Mouse (Mus musculus) MEL (cell line): ENCODE measurements around the gene Pou6f1. TPM values are rescaled to one million over a fixed set of nuclear protein-coding genes. Genes with fewer than 3 reads are reported as not detected.

Experiments used
- DNase-seq: peaks from one replicate; pipeline ENCODE4 v3.0.0; 2011; ENCODE audit warnings: low read depth, low spot score
- H3K27ac ChIP-seq: 2 replicates; pipeline ENCODE4 v1.5.1; 2012; ENCODE audit warnings: low read depth, mild to moderate bottlenecking, control low read depth, low read length, moderate library complexity; ENCODE audit not compliant: control insufficient read depth
- H3K27me3 ChIP-seq, 2 experiments: fragments of 150-350 bp in 1 of 2; sonication (generic) in 1 of 2; 2 replicates each; pipeline ENCODE4 v1.6.1; 2012; ENCODE audit warnings: low read length in 2 of 2, mild to moderate bottlenecking in 2 of 2, improper control_type of control experiment in 1 of 2, moderate library complexity in 1 of 2; ENCODE audit not compliant: insufficient read depth in 2 of 2, control insufficient read depth in 1 of 2
- H3K36me3 ChIP-seq, 2 experiments: 2 replicates each; pipeline ENCODE4 v1.6.1; 2012 to 2014; ENCODE audit warnings: low read length in 2 of 2, improper control_type of control experiment in 1 of 2, inconsistent platforms in 1 of 2, mild to moderate bottlenecking in 1 of 2; ENCODE audit not compliant: insufficient read depth in 2 of 2, control insufficient read depth in 1 of 2
- H3K4me1 ChIP-seq, 2 experiments: fragments of 150-350 bp in 1 of 2; sonication (generic) in 1 of 2; 2 replicates each; pipeline ENCODE4 v1.6.1; 2012; ENCODE audit warnings: low read length in 2 of 2, improper control_type of control experiment in 1 of 2, mild to moderate bottlenecking in 1 of 2; ENCODE audit not compliant: insufficient read depth in 2 of 2, control insufficient read depth in 1 of 2
- H3K4me3 ChIP-seq, 2 experiments: fragments of 150-350 bp in 1 of 2; sonication (generic) in 1 of 2; 2 replicates each; pipeline ENCODE4 v1.5.1; 2012; ENCODE audit warnings: low read depth in 2 of 2, low read length in 2 of 2, mild to moderate bottlenecking in 2 of 2, moderate library complexity in 2 of 2, control low read depth in 1 of 2, improper control_type of control experiment in 1 of 2; ENCODE audit not compliant: control insufficient read depth in 1 of 2, insufficient read depth in 1 of 2
- H3K79me2 ChIP-seq: 2 replicates; pipeline ENCODE4 v1.6.1; 2012; ENCODE audit warnings: mild to moderate bottlenecking, low read length, moderate library complexity; ENCODE audit not compliant: control insufficient read depth, poor library complexity, insufficient read depth
- H3K9ac ChIP-seq: 2 replicates; pipeline ENCODE4 v1.6.1; 2012; ENCODE audit warnings: low read depth, mild to moderate bottlenecking, control low read depth, low read length, moderate library complexity; ENCODE audit not compliant: control insufficient read depth, poor library complexity, severe bottlenecking
- H3K9me3 ChIP-seq: fragments of 150-350 bp; sonication (generic); replicated peaks from 2 replicates; pipeline ENCODE4 v1.6.1; 2012; ENCODE audit warnings: mild to moderate bottlenecking, low read length, improper control_type of control experiment, moderate library complexity; ENCODE audit not compliant: insufficient read depth
- BHLHE40 ChIP-seq: IDR thresholded peaks from 2 replicates; pipeline ENCODE4 v1.6.1; 2012; ENCODE audit warnings: low read depth, mild to moderate bottlenecking, inconsistent platforms, low read length, improper control_type of control experiment, borderline replicate concordance
- CHD1 ChIP-seq: IDR thresholded peaks from 2 replicates; pipeline ENCODE4 v1.6.1; 2012; ENCODE audit warnings: low read depth, mild to moderate bottlenecking, inconsistent platforms, low read length, improper control_type of control experiment
- CTCF ChIP-seq, 3 experiments: IDR thresholded peaks in 2 of 3; conservative IDR thresholded peaks in 1 of 3; 2 replicates each; pipeline ENCODE4 v1.5.1; 2011 to 2012; ENCODE audit warnings: low read length in 3 of 3, low read depth in 2 of 3, mild to moderate bottlenecking in 2 of 3, improper control_type of control experiment in 1 of 3, inconsistent platforms in 1 of 3, mixed read lengths in 1 of 3, moderate library complexity in 1 of 3; ENCODE audit not compliant: control insufficient read depth in 1 of 3, insufficient read depth in 1 of 3, poor library complexity in 1 of 3, severe bottlenecking in 1 of 3
- ETS1 ChIP-seq: IDR thresholded peaks from 2 replicates; pipeline ENCODE4 v1.6.1; 2012; ENCODE audit warnings: low read depth, mild to moderate bottlenecking, inconsistent platforms, low read length, improper control_type of control experiment, moderate library complexity
- GABPA ChIP-seq: IDR thresholded peaks from 2 replicates; pipeline ENCODE4 v1.6.1; 2012; ENCODE audit warnings: low read depth, mild to moderate bottlenecking, inconsistent platforms, low read length, improper control_type of control experiment, moderate library complexity
- GATA1 ChIP-seq: IDR thresholded peaks from 2 replicates; pipeline ENCODE4 v1.6.1; 2011; ENCODE audit warnings: low read depth, low read length, improper control_type of control experiment
- JUND ChIP-seq: IDR thresholded peaks from 2 replicates; pipeline ENCODE4 v1.6.1; 2011; ENCODE audit warnings: low read depth, mild to moderate bottlenecking, improper control_type of control experiment, low read length
- MEF2A ChIP-seq: IDR thresholded peaks from 2 replicates; pipeline ENCODE4 v1.6.1; 2014; ENCODE audit warnings: low read depth, mild to moderate bottlenecking, inconsistent platforms, low read length, improper control_type of control experiment; ENCODE audit not compliant: poor library complexity, insufficient replicate concordance, severe bottlenecking; ENCODE audit errors: extremely low read depth
- MYB ChIP-seq: IDR thresholded peaks from 2 replicates; pipeline ENCODE4 v1.6.1; 2011; ENCODE audit warnings: mild to moderate bottlenecking, low read depth, low read length, improper control_type of control experiment
- NRF1 ChIP-seq: IDR thresholded peaks from 2 replicates; pipeline ENCODE4 v1.6.1; 2014; ENCODE audit warnings: low read depth, mild to moderate bottlenecking, inconsistent platforms, low read length, improper control_type of control experiment, moderate library complexity; ENCODE audit not compliant: poor library complexity, insufficient read depth, severe bottlenecking
- POLR2A ChIP-seq, 2 experiments: IDR thresholded peaks; 2 replicates each; pipeline ENCODE4 v1.6.1; 2011 to 2012; ENCODE audit warnings: low read length in 2 of 2, mild to moderate bottlenecking in 2 of 2, control low read depth in 1 of 2, improper control_type of control experiment in 1 of 2, low read depth in 1 of 2, moderate library complexity in 1 of 2; ENCODE audit not compliant: control insufficient read depth in 1 of 2, insufficient read depth in 1 of 2, poor library complexity in 1 of 2
- RCOR1 ChIP-seq: IDR thresholded peaks from 2 replicates; pipeline ENCODE4 v1.6.1; 2012; ENCODE audit warnings: low read depth, mild to moderate bottlenecking, inconsistent platforms, low read length, improper control_type of control experiment
- SMC3 ChIP-seq: IDR thresholded peaks from 2 replicates; pipeline ENCODE4 v1.6.1; 2011; ENCODE audit warnings: low read depth, low read length, improper control_type of control experiment
- TAL1 ChIP-seq: IDR thresholded peaks from 2 replicates; pipeline ENCODE4 v1.6.1; 2012; ENCODE audit warnings: mild to moderate bottlenecking, inconsistent platforms, low read length, moderate library complexity, mixed read lengths
- ZC3H11A ChIP-seq: IDR thresholded peaks from 2 replicates; pipeline ENCODE4 v1.6.1; 2012; ENCODE audit warnings: low read depth, mild to moderate bottlenecking, inconsistent platforms, low read length, improper control_type of control experiment
- ZKSCAN1 ChIP-seq: IDR thresholded peaks from 2 replicates; pipeline ENCODE4 v1.6.1; 2012; ENCODE audit warnings: low read depth, mild to moderate bottlenecking, inconsistent platforms, low read length, improper control_type of control experiment, moderate library complexity
- ZMIZ1 ChIP-seq: IDR thresholded peaks from 2 replicates; pipeline ENCODE4 v1.6.1; 2012; ENCODE audit warnings: low read depth, mild to moderate bottlenecking, inconsistent platforms, low read length, improper control_type of control experiment, moderate library complexity
- polyA plus RNA-seq, 2 experiments: library from polyadenylated mRNA; stranded (reverse) in 1 of 2; unstranded in 1 of 2; fragments of >175 nt in 1 of 2; fragments of >200 nt in 1 of 2; gene quantifications; 2 replicates each; pipeline versions ENCODE4 v1.2.1 to v1.2.4; 2012; ENCODE audit warnings: low replicate concordance in 2 of 2, low read depth in 1 of 2; ENCODE audit not compliant: insufficient read length in 2 of 2, insufficient read depth in 1 of 2, missing spikeins in 1 of 2
- total RNA-seq: library from RNA; depleted of rRNA; stranded (reverse); fragments of 300-350 nt; gene quantifications from 2 replicates; pipeline ENCODE4 v1.2.3, GENCODE M21; 2012

Gene Pou6f1
- total and polyA plus RNA-seq, 3 experiments = 0.46 to 2.5 TPM; not detected in 1

DNA sequence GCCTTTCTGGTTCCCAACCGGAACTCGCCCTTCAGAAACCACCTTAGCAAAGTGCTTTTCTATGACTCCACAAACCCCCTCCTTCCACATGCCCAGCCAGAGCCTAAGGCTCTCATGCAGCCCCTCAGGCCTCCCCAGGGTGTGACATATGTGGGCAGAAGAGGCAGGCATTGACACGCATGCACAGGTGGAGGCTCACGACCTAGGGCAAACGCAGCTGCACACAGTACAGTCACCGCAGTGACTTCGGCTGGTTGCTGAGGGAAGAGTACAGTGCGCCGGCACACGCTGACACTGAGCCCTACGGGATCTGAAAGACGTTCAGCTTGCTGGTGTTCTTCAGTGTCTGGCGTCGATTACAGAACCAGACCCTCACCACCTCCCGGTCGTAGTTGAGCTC, 21.8 kb downstream of the Pou6f1 start:
- no peak overlapping the region for H3K4me3 ChIP-seq
- TF ChIP-seq CTCF (IDR thresholded peaks at IDR 0.05 in 2 of 3, conservative IDR thresholded peaks at IDR 0.05 in 1 of 3; ENCODE audit: control insufficient read depth in 1 of 3, insufficient read depth in 1 of 3, low read depth in 2 of 3, low read length in 3 of 3, poor library complexity in 1 of 3, severe bottlenecking in 1 of 3) (no peak), POLR2A (IDR thresholded peaks at IDR 0.05; ENCODE audit: control insufficient read depth in 1 of 2, insufficient read depth in 1 of 2, low read depth in 1 of 2, low read length in 2 of 2, poor library complexity in 1 of 2) (no peak), CHD1 (no peak), TAL1 (no peak), GABPA (no peak), BHLHE40 (no peak)
- TF ChIP-seq, all 39 proteins: peak for 0
- no peaks in the 10 kb centered on the region for H3K9me3 ChIP-seq
- H3K9ac ChIP-seq = no peak overlapping the region
- no peaks in the 10 kb centered on the region; a peak in 1 of 4 replicates for H3K36me3 ChIP-seq
- DNase-seq = no peak
- no peak overlapping the region for H3K27ac ChIP-seq
- H3K79me2 ChIP-seq = no peaks in the 10 kb centered on the region
- H3K27me3 ChIP-seq = no peaks in the 10 kb centered on the region; a peak in 1 of 4 replicates
- H3K4me1 ChIP-seq = peaks cover 3 to 4% of the 10 kb centered on the region in 2 experiments; a peak in 1 of 4 replicates

DNA sequence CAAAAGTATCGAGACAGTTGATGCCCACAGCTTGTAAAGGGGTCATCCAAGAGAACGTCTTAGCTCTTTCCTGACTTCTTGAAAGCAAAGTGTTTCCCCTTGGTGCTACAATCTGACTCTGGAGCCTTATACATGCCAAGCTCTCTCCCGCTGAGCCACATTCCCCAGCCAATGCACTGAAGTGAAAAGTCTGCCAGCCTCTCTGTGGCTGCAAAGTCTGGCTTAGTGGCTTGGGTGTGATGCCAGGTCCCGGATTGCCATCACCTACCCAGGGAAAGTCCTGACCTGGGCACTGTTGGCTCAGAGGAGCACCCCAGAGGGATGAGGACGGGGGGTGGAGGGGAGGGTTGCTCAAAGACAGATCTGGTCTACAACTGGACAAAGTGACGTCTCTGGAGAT, 23.0 kb downstream of the Pou6f1 start:
- Histone ChIP-seq H3K79me2 (no peaks in the 10 kb centered on the region), H3K9me3 (no peaks in the 10 kb centered on the region), H3K4me1 (peaks cover 3 to 4% of the 10 kb centered on the region in 2 experiments; a peak in 1 of 4 replicates), H3K4me3 (no peak overlapping the region), H3K9ac (no peak overlapping the region), H3K27me3 (no peaks in the 10 kb centered on the region; a peak in 1 of 4 replicates)
- DNase-seq = no peak
- TF ChIP-seq BHLHE40 = no peak
- TF ChIP-seq SMC3 = no peak
- TF ChIP-seq TAL1 = no peak
- no peak for TF ChIP-seq GABPA
- TF ChIP-seq GATA1 = no peak
- TF ChIP-seq RCOR1 = no peak
- TF ChIP-seq MEF2A = no peak
- no peak for TF ChIP-seq MYB
- TF ChIP-seq ZMIZ1 = no peak
- no peak for TF ChIP-seq JUND
- no peak for TF ChIP-seq NRF1
- TF ChIP-seq ZC3H11A = no peak
- no peak for TF ChIP-seq ETS1
- TF ChIP-seq ZKSCAN1 = no peak
- TF ChIP-seq, all 39 proteins: peak for 0
- no peaks in the 10 kb centered on the region; a peak in 1 of 4 replicates for H3K36me3 ChIP-seq
- H3K27ac ChIP-seq = no peak overlapping the region
